Mouse (Mus musculus) splenic B cell, adult 2 months (primary cell): ENCODE results near the gene Poc1b.

Source experiments
- DNase-seq: peaks from one replicate; pipeline ENCODE4 v3.0.0-alpha.2; 2011; ENCODE audit warnings: low read depth, low spot score
- H3K27me3 ChIP-seq: 2 replicates; pipeline ENCODE4 v1.6.1; 2012; ENCODE audit warnings: mild to moderate bottlenecking, low read length, moderate library complexity, mixed read lengths; ENCODE audit not compliant: control insufficient read depth, poor library complexity, insufficient read depth, severe bottlenecking
- H3K36me3 ChIP-seq: 2 replicates; pipeline ENCODE4 v1.6.1; 2012; ENCODE audit warnings: mild to moderate bottlenecking, low read length, moderate library complexity, mixed read lengths; ENCODE audit not compliant: control insufficient read depth, poor library complexity, insufficient read depth, severe bottlenecking

Gene Poc1b

DNA sequence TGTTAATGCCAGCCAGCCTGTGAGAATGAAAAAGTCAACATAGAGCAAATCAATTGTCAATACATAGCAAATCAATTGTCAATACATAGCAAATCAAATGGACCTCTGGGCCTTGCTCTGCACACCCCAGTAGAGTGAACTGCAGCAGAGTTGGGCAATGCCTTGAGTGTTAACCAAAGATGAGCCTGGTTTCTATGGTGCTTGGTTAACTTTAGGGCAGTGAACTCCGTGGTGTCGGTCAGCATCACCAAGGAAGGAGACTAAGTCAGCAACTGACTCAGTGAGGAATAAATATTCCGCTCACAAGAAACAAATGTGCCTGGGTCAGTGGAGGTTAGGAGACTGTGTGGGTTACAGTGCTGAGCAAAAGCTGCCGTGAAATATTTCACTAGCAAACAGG is 72.7 kb downstream of the Poc1b start:
- DNase-seq, result no peak

DNA sequence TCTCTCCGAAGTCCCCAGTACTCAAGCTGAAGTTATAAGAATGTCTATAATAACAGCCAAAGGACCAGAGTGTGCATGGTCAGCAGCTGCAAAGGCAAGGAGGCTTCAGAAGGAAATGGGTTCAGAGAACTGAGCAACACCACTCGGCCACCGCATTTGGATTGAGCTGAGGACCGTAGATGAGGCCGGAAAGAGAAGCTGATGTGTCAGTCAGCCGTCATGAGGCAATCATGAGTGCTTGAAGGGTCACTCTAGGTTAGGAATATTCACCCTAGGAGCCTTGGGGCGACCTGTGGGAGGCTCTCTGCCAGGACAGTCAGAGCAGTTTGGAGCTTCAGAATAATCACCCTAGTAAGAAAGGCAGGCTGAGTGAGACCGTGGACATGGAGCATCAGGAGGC is 74.7 kb downstream of the Poc1b start:
- no peaks in the 10 kb centered on the region for H3K27me3 ChIP-seq
- H3K36me3 ChIP-seq, result no peaks in the 10 kb centered on the region
- DNase-seq, result no peak

More for the DNA sequence above, 72.7 kb downstream of the Poc1b start:
- Histone ChIP-seq H3K27me3 (no peaks in the 10 kb centered on the region), H3K36me3 (no peaks in the 10 kb centered on the region)

DNA sequence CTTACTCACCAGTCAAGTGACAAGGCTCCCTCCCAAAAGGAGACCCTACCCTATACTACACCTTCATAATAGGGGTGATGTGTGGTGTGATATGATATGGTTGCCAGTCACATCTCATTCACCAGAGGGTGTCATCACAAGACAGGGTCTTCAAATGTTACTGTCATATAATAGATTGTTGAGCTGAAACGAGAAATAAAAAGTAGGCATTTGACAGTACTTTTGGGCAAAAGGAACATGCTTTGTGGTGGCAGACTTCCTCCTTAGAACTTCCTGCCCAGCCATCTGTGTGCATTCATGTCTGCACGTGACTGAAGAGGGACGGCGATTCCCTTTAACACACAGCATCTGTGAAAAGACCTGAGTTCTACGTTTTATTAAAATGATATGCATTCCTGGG is 75.3 kb downstream of the Poc1b start:
- no peaks in the 10 kb centered on the region for H3K27me3 ChIP-seq
- H3K36me3 ChIP-seq, result no peaks in the 10 kb centered on the region
- peak; percentile 81 for DNase-seq

DNA sequence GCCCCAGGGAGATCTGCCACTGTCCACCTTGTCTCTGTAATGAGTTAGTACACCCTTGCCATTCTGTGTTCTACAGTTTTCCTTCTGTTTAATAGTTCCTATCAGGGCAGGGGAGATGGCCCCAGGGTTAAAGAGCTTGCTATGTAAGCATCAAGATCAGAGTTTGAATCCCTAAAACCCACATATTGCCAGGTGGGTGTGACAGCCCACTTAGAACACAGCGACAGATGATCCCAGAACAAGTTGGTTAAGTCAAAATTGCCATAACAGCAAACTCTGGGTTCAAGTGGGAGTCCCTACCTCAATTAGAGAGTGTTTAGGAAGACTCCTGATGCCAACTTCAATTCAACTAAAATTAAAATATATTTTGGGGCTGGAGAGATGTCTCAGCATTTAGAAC is 81.3 kb downstream of the Poc1b start:
- no peak for DNase-seq
- Histone ChIP-seq H3K27me3 (no peaks in the 10 kb centered on the region), H3K36me3 (no peaks in the 10 kb centered on the region)

DNA sequence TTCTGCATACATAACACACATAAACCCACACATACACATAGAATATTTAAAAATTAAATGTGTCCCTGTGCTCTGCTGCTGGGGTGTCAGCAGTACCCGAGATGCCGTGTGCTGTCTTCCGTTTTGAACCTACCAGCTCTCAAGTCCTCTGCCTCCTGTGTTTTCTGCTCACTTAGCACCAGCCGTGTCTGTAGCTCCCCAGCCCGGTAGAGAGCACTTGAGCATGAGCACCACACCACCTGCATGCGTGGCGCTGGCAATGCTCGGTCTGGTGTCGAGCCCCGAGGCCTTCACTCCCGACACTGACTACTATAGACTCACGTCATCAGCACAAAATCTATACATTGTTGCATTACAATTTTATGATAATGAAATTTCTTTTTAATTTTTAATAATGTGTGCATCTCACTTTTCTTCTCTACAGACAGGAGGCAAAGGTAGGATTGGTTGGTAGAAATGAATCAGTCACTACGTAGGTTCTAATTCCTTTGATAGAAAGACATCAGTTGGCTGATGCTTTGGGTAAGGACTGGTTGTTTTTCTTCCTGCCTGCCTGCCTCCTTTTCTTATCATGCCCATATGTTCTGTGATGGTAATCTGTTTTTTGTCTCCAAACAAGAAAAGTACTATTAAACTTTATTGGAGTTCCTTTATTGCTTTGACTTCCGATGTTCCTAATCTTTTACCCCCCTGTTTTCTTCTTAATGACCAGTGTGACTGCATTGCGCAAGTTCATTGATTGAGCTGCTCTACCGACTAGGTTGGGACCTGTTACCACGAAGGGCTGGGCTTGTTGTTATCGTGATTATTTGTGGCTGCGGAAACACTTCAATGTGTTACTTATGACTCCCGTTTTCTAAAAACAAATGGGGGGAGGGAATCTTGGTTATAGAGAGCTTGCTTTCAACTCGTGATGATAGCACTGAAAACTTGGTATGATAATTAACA is 82.1 kb downstream of the Poc1b start:
- no peak for DNase-seq
- Histone ChIP-seq H3K27me3 (no peaks in the 10 kb centered on the region), H3K36me3 (no peaks in the 10 kb centered on the region)

DNA sequence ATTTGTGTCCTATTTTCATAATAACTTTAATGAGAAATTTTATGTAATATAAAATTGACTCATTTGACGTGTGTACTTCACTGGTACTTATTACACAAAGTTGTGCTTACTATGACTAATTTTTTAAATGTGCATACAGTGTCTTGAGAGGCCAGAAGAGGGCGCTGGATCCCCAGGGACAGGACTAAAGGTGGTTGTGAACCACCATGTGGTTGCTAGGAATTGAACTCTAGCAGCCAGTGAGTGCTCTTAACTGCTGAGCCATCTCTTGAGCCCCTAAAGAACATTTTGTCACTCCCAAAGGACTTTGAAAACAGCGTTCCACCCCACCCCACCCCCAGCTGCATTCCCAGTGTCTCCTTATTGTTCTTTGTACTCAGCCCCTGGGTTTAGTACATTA is 84.0 kb downstream of the Poc1b start:
- DNase-seq, result peak; percentile 82
- no peaks in the 10 kb centered on the region for H3K36me3 ChIP-seq
- H3K27me3 ChIP-seq, result no peaks in the 10 kb centered on the region

DNA sequence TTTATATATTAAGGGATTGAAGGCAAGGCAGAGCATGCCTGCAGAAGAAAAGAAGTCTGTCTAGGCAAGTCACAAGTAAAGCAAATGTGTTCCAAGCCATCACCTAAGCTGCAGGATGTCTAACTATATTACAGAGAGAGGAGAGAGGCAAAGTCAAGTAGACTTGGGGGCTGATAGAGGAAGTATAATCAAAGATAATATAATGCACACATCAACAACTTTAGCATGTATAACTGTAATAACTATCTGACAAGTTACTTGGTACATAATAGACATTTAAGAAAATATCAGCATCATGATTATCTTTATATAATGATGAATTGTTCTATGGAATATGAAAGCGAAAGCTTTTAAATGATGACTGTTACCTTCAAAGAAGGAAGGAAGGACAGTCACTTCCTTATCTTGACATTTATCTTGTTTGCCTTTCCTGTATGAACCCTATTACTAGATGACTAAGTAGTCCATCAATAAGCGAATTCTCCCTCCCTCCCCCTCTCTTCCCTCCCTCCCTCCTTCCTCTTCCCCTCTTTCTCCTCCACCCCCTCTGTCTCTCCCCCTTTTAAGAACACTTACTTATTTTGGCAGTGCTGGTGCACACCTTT is 87.7 kb downstream of the Poc1b start:
- DNase-seq, result peak; percentile 42
- Histone ChIP-seq H3K36me3 (no peaks in the 10 kb centered on the region), H3K27me3 (no peaks in the 10 kb centered on the region)

DNA sequence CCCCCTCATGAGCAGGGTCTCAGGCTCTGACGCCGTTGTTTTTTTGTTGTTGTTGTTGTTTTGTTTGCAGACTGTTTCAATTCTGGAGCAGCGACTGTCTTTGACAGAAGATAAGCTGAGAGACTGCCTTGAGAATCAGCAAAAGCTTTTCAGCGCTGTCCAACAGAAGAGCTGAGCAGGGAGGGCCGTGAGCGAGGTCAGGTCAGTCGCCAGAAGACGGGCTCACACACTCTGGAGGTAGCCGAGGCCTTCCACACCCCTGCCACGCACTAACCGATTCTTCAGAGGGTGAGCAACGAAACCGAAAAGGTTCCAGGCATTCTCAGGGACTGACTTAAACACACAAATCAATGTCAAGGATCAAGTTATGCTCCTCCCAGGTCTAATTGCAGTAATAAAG is 89.7 kb downstream of the Poc1b start:
- DNase-seq, result no peak
- H3K27me3 ChIP-seq, result no peaks in the 10 kb centered on the region

DNA sequence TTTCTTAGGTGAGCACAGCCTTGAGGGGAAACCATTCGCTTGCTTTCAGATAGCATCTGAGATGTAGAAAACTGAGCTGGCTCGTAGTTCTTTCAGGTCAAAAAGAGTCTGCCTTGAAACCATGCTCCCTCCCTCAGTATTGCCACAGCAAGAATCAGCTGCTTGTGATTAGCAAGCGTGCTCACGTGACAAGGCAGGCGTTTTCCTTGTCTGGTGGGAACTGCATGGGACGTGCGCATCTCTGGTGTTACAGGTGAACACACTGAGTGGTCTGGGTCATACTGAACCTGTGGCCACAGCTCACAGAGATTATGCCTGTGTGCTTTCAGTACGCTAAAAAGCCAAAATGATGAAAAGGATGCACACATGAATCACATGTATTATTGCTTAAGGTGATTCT is 90.3 kb downstream of the Poc1b start:
- no peaks in the 10 kb centered on the region for H3K36me3 ChIP-seq
- no peak for DNase-seq
- H3K27me3 ChIP-seq, result no peaks in the 10 kb centered on the region

More for the DNA sequence above, 89.7 kb downstream of the Poc1b start:
- H3K36me3 ChIP-seq, result no peaks in the 10 kb centered on the region

DNA sequence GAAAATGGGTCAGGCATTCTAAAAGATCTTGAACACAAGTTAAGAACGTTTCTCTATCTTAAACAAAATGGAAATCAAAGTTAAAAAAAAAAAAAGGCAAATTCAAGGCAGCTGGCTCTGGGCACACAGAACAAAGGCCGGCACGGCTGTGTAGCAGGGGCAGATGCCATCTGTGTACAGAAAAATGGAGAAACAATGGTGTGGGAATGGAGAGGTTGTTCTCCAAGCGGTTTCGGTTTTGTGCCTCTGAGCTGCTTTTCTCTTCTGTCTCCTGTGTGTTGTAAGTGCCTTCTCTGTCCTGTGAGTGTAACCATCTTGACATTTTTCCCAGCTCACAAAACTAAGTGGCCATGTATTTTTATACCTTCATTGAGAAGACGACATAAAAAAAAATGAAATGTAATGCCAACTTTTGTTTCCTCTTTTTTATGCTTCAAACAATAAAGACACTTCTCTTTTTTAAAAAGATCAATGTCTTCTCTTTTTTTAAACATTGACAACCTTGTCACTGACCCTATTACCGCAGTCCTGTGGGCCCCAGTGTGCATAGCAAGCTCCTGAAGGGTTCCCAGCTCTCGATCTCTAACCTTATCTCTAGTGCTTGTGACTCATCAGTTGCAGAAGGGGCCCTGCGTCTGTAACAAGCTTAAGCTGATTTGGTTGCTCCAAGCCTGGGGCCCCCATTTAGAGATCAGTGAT is 90.9 kb downstream of the Poc1b start:
- H3K36me3 ChIP-seq, result no peaks in the 10 kb centered on the region
- DNase-seq, result peak; percentile 59
- no peaks in the 10 kb centered on the region for H3K27me3 ChIP-seq

DNA sequence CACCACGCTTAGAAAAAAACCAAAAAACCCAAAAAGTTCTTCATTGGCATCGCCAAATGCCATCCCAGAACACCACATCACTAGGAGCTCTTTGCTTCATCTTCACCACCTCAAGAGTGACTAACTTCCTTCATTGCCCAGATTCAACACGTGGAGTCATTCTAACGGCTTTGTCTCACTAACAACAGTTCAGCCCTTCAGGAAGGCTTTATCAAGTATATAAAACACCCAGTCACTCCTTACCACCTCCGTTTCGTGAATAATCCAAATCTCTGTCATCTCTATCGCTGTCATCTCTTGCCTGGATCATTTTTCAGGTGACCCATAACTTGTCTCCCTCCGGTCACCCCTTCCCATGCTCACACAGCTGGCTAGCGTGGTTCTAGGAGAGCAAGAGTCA is 92.1 kb downstream of the Poc1b start:
- Histone ChIP-seq H3K36me3 (no peaks in the 10 kb centered on the region), H3K27me3 (no peaks in the 10 kb centered on the region)
- DNase-seq, result no peak

DNA sequence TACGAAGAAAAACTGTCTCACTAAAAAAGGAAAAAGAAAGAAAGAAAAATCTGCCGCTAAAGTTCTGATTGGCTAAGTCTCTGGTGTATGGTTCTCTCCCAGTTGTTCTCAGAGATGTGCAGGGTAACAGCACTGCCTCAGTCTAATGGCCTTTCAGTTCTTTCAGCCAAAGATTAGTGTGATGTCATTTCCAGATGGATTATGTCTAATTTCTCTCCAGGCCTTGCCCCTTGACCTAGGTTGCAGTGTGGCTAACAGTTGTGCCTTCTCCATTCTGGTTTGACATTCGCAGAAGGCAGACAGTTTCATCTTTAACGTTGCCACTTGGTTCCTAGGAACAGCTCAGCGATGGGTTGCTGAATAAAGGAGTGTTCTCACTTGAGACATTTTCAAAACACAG is 94.1 kb downstream of the Poc1b start:
- no peaks in the 10 kb centered on the region for H3K36me3 ChIP-seq
- no peak for DNase-seq

DNA sequence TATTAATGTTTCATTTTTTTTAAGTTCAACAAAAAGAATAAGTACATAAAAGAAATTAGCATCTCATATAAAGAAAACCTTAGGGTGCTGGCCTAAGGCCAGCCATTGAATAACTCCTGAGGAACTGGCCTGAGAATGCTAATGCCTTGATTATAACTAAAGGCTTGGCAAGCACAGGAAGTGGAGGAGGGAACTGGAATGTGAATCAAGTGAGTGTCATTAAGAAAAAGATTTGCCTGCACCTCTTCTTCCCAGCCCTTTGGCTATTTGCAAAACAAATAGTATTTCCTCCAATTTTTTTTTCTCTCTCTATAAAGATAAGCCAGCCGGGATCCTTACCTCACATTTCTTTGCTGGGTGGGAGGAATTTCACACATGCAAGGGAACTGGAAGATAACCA is 95.0 kb downstream of the Poc1b start:
- DNase-seq, result no peak
- Histone ChIP-seq H3K36me3 (no peaks in the 10 kb centered on the region), H3K27me3 (no peaks in the 10 kb centered on the region)

More for the DNA sequence above, 94.1 kb downstream of the Poc1b start:
- H3K27me3 ChIP-seq, result no peaks in the 10 kb centered on the region

DNA sequence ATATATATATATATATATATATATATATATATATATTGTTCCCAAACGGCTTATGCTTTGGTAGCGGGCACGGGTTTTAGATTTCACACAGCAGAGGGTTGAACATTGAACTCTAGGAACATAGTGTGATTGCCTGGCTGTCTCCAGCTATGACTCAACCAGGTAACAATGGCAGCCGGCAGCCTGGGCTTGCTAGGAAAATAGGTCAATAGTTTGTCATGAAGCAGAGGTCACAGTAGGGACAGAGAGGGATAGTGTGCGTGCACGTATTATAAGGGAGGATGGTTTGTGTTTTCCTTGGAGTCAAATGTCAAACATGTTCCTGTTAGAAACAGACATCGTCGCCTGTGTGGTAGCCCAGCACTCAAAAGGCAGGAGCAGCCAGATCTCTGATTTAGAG is 95.5 kb downstream of the Poc1b start:
- no peaks in the 10 kb centered on the region for H3K27me3 ChIP-seq
- no peak for DNase-seq
- no peaks in the 10 kb centered on the region for H3K36me3 ChIP-seq

DNA sequence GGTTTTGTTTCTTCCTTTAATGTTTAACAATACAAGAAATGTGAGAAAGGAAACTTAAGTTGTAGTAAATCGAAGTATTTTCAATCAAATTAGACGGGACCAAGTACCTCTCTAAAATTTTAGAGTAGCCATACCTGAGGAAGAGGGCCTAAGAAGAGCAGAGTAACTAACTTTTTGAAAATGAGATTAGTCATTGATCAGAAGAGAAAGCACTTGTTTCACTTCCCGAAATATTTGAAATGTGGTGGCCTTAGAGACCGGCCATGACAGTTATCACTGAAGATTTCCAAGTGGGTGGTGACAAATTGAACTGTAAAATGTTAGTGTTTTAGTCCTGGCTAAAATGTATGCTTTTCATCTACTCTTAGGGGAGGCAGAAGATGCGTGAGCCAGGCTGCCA is 96.3 kb downstream of the Poc1b start:
- H3K36me3 ChIP-seq, result no peaks in the 10 kb centered on the region
- peak; percentile 43 for DNase-seq
- H3K27me3 ChIP-seq, result no peaks in the 10 kb centered on the region
